Mouse (Mus musculus) kidney, postnatal 25 days (tissue): Measurements from ENCODE around the gene Kctd20.

Source experiments
- DNase-seq, 2 experiments: peaks; one replicate each; pipeline ENCODE4 v3.0.0; 2021; ENCODE audit warnings: mixed read lengths in 2 of 2

Kctd20 gene

GRCm38 (mm10) chr17:28951831-28952799 is at the start of gene Kctd20:
TSS of gene Kctd20 (plus strand) at chr17:28951950.
- DNase-seq: peak; percentile 92 to 95

- peak; percentile 57 to 78 for DNase-seq
Measured at GRCm38 (mm10) chr17:28904546-28905376, 47.0 kb upstream of the Kctd20 start.

- DNase-seq: no peak
Measured at GRCm38 (mm10) chr17:28905377-28905916, 46.3 kb upstream of the Kctd20 start.

GRCm38 (mm10) chr17:28907959-28908358 is 43.8 kb upstream of the Kctd20 start:
- DNase-seq: peak in 1 of 2 experiments; percentile 20

GRCm38 (mm10) chr17:28909252-28909941 is 42.4 kb upstream of the Kctd20 start:
- DNase-seq: peak; percentile 76 to 79

- DNase-seq: peak; percentile 62 to 81
Measured at GRCm38 (mm10) chr17:28910139-28910538, 41.6 kb upstream of the Kctd20 start.

GRCm38 (mm10) chr17:28913200-28913599 is 38.5 kb upstream of the Kctd20 start:
- DNase-seq: peak; percentile 67 to 76

GRCm38 (mm10) chr17:28913940-28914339 is 37.8 kb upstream of the Kctd20 start:
- no peak for DNase-seq

GRCm38 (mm10) chr17:28915060-28915628 is 36.6 kb upstream of the Kctd20 start, which contains the start of gene 4930539E08Rik:
TSS of gene 4930539E08Rik (minus strand) at chr17:28915324.
- no peak for DNase-seq

GRCm38 (mm10) chr17:28916520-28916919 is 35.2 kb upstream of the Kctd20 start:
- DNase-seq: no peak

- no peak for DNase-seq
Measured at GRCm38 (mm10) chr17:28921086-28921485, 30.7 kb upstream of the Kctd20 start.

- no peak for DNase-seq
Measured at GRCm38 (mm10) chr17:28922096-28922495, 29.7 kb upstream of the Kctd20 start.

- no peak for DNase-seq
Measured at GRCm38 (mm10) chr17:28924957-28925595, 26.7 kb upstream of the Kctd20 start.

- DNase-seq: peak; percentile 80 to 89
Measured at GRCm38 (mm10) chr17:28926380-28926779, 25.4 kb upstream of the Kctd20 start.

- peak; percentile 67 to 76 for DNase-seq
Measured at GRCm38 (mm10) chr17:28926866-28927635, 24.7 kb upstream of the Kctd20 start.

GRCm38 (mm10) chr17:28928004-28928403 is 23.7 kb upstream of the Kctd20 start:
- peak in 1 of 2 experiments; percentile 41 for DNase-seq

- DNase-seq: no peak
Measured at GRCm38 (mm10) chr17:28929369-28929768, 22.4 kb upstream of the Kctd20 start.

GRCm38 (mm10) chr17:28930392-28931074 is 21.2 kb upstream of the Kctd20 start:
- peak; percentile 96 to 98 for DNase-seq

GRCm38 (mm10) chr17:28931436-28932211 is 20.1 kb upstream of the Kctd20 start:
- DNase-seq: no peak
